Mouse (Mus musculus): ENCODE measurements around the gene Neurl1a. TPM values are rescaled to one million over a fixed set of nuclear protein-coding genes. Genes with fewer than 3 reads are reported as not detected.

Gene Neurl1a
- total and polyA plus RNA-seq, 2 experiments = 0.28 TPM

DNA sequence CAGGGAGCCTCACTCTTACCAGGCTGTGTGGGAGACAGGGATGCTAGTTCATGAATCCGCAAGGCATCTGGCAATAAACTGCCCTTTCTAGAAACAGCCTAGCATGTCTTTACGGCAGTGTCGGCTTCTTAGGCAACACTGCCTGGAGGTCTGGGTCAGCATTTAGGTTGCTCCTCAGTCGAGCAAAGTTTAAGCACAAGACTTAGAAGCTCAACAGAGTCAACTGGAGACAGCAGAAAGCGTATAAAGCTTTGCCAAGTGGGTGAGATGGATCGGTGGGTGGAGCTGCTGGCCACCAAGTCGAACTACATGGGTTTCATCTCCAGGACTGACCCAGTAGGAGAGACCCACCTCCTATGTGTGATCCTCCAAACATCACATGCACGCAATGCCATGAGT, 128.3 kb downstream of the Neurl1a start:
- no peaks in the 10 kb centered on the region for H3K79me2 ChIP-seq (ENCODE audit: control insufficient read depth, insufficient read depth, low read length)
- H3K4me3 ChIP-seq (ENCODE audit: insufficient read depth, low read depth, low read length) = no peak overlapping the region
- no peak for TF ChIP-seq CTCF (IDR thresholded peaks at IDR 0.05; ENCODE audit: low read depth, low read length)
- H3K27me3 ChIP-seq (ENCODE audit: control insufficient read depth, insufficient read depth, low read length) = no peaks in the 10 kb centered on the region
- peak; percentile 71 for DNase-seq (ENCODE audit: extremely low read depth, low read depth, low spot score)
- H3K4me1 ChIP-seq (ENCODE audit: control insufficient read depth, insufficient read depth, low read length) = peaks cover 52% of the 10 kb centered on the region
- WGBS = 28% methylated on average over 8 of the region's 8 CpGs
- H3K9ac ChIP-seq (ENCODE audit: low read depth, low read length) = no peak overlapping the region
- no peaks in the 10 kb centered on the region for H3K36me3 ChIP-seq (ENCODE audit: control insufficient read depth, insufficient read depth, low read length)
- peak overlapping the region; percentile 24 for H3K27ac ChIP-seq (replicated peaks; ENCODE audit: insufficient read depth, low read depth, low read length)

Other genes with a start within 250 kb of the Neurl1a start
- gene Ina, start 164.1 kb upstream of the Neurl1a start, total RNA-seq (2014; rRNA removed) = under 0.01 TPM in 1 of 2 replicates, not detected in the other
- gene Ina, start 164.1 kb upstream of the Neurl1a start, polyA plus RNA-seq (2012; rRNA removed) = not detected in 2 replicates
- gene Nt5c2, start 163.7 kb upstream of the Neurl1a start, total RNA-seq (2014; rRNA removed) = 12.6 and 14.8 TPM in 2 replicates
- gene Nt5c2, start 163.7 kb upstream of the Neurl1a start, polyA plus RNA-seq (2012; rRNA removed) = 7.4 and 7.5 TPM in 2 replicates
- gene Pcgf6, start 127.9 kb upstream of the Neurl1a start, total RNA-seq (2014; rRNA removed) = 3.6 and 5.9 TPM in 2 replicates
- gene Pcgf6, start 127.9 kb upstream of the Neurl1a start, polyA plus RNA-seq (2012; rRNA removed) = 4.6 and 5.0 TPM in 2 replicates
- 2.3 and 2.6 TPM in 2 replicates for gene Taf5, start 111.1 kb upstream of the Neurl1a start, total RNA-seq (2014; rRNA removed)
- 1.5 and 1.9 TPM in 2 replicates for gene Taf5, start 111.1 kb upstream of the Neurl1a start, polyA plus RNA-seq (2012; rRNA removed)
- 264 and 266 TPM in 2 replicates for gene Usmg5, start 88.2 kb upstream of the Neurl1a start, total RNA-seq (2014; rRNA removed)
- gene Usmg5, start 88.2 kb upstream of the Neurl1a start, polyA plus RNA-seq (2012; rRNA removed) = 125 and 171 TPM in 2 replicates
- gene Pdcd11, start 88.1 kb upstream of the Neurl1a start, total RNA-seq (2014; rRNA removed) = 7.1 and 8.3 TPM in 2 replicates
- 4.4 and 6.1 TPM in 2 replicates for gene Pdcd11, start 88.1 kb upstream of the Neurl1a start, polyA plus RNA-seq (2012; rRNA removed)
- 1.5 and 2.6 TPM in 2 replicates for gene Calhm2, start 40.5 kb upstream of the Neurl1a start, total RNA-seq (2014; rRNA removed)
- 1.3 and 2.0 TPM in 2 replicates for gene Calhm2, start 40.5 kb upstream of the Neurl1a start, polyA plus RNA-seq (2012; rRNA removed)
- not detected in 2 replicates for gene Calhm1, start 34.6 kb upstream of the Neurl1a start, total RNA-seq (2014; rRNA removed)
- not detected in 2 replicates for gene Calhm1, start 34.6 kb upstream of the Neurl1a start, polyA plus RNA-seq (2012; rRNA removed)
- not detected in 2 replicates for gene Calhm3, start 21.1 kb upstream of the Neurl1a start, total RNA-seq (2014; rRNA removed)
- not detected in 2 replicates for gene Calhm3, start 21.1 kb upstream of the Neurl1a start, polyA plus RNA-seq (2012; rRNA removed)

Measured in liver, adult 2 months (tissue).